ENCODE assay signal across 8 mouse cellular contexts in the genomic region with DNA sequence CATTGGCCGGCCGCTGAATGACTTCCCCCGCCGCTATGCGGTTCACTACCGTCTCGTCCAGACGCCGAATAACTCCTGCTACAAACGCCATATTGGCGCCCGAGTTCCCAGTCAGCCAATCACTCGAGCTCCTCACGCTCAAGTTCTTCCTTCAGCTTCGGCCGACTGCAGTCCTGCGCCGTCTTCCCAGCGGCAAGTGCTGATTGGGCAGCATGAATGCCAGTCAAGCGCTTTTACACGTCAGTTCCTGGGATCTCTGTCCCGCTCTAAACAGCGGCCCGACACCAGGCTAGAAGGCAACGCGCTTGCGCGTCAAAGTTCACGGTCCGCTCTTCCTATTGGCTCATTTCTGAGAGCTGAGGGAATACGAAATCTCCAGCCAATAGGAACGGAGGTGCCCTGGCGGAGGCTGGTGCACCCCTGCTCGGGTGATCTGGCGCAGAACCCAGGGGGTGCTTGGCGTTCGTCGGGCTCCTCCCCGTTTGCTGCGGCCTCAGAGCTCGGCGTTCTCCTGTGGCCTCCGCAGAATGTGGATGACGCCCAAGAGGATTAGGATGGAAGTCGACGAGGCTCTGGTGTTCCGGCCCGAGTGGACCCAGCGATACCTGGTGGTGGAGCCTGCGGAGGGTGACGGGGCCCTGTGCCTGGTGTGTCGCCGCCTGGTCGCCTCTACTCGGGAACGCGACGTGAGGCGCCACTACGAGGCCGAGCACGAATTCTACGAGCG. TPM values are rescaled to one million over a fixed set of nuclear protein-coding genes. Genes with fewer than 3 reads are reported as not detected.
DNase-seq lines count a peak whose midpoint lies in the region; ATAC-seq lines count a peak whose summit lies in the region.

Gene Mlh1, minus strand, starts transcription at position 358 of the 727 bp plus-strand sequence.
Gene Epm2aip1, plus strand, starts transcription at position 496 of the 727 bp plus-strand sequence.

- H3K27me3 ChIP-seq in heart, embryonic 10.5 days (ENCODE audit: insufficient read depth, poor library complexity, severe bottlenecking): no peaks in the 10 kb centered on the region
- H3K27me3 ChIP-seq in kidney, embryonic 15.5 days: no peaks in the 10 kb centered on the region

- H3K4me2 ChIP-seq in kidney, embryonic 15.5 days: peak within 1 kb of the TSS; percentile 66

- peak; percentile 96 for DNase-seq in B cell, adult 2 months
- peak; percentile 100 for DNase-seq in brain, adult 2 months (ENCODE audit: low read depth, low spot score)
- peak; percentile 100 for DNase-seq in heart, embryonic 10.5 days (ENCODE audit: low spot score)
- peak; percentile 99 for DNase-seq in liver
- DNase-seq in spleen, postnatal 4 days (ENCODE audit: low spot score in 2 of 2): peak; percentile 98 to 99

- H3K9ac ChIP-seq in kidney, embryonic 15.5 days: peak within 1 kb of the TSS; percentile 97

- peaks cover 43% of the 10 kb centered on the region for H3K4me1 ChIP-seq in heart, embryonic 10.5 days
- peaks cover 40% of the 10 kb centered on the region for H3K4me1 ChIP-seq in kidney, embryonic 15.5 days

- H3K9me3 ChIP-seq in heart, embryonic 10.5 days: no peaks in the 10 kb centered on the region
- H3K9me3 ChIP-seq in kidney, embryonic 15.5 days (replicated peaks): no peaks in the 10 kb centered on the region

- peak; percentile 92 for ATAC-seq in erythroblast, adult 5-6 weeks (replicated peaks; ENCODE audit: low FRiP score, poor library complexity, severe bottlenecking)
- peak; percentile 99 for ATAC-seq in kidney, embryonic 15.5 days (replicated peaks; ENCODE audit: low FRiP score)
- ATAC-seq in monocyte, adult 5-6 weeks (replicated peaks; ENCODE audit: insufficient number of reproducible peaks, low FRiP score, low TSS enrichment, poor library complexity, severe bottlenecking): peak; percentile 96

- peak within 1 kb of the TSS; percentile 81 for H3K4me3 ChIP-seq in heart, embryonic 10.5 days
- H3K4me3 ChIP-seq in kidney, embryonic 15.5 days (replicated peaks): peak within 1 kb of the TSS; percentile 90

- H3K36me3 ChIP-seq in heart, embryonic 10.5 days: peaks cover 20% of the 10 kb centered on the region
- H3K36me3 ChIP-seq in kidney, embryonic 15.5 days: peaks cover 27% of the 10 kb centered on the region

- peak within 1 kb of the TSS; percentile 97 for H3K27ac ChIP-seq in heart, embryonic 10.5 days
- H3K27ac ChIP-seq in kidney, embryonic 15.5 days: peak within 1 kb of the TSS; percentile 99

- under 1% methylated on average over 64 of the region's 64 CpGs for WGBS in heart, embryonic 10.5 days
- under 1% methylated on average over 64 of the region's 64 CpGs for WGBS in kidney, embryonic 15.5 days

RNA-seq across cellular contexts. Expression of gene Mlh1, which starts in this region (rescaled TPM):
- 7.9 and 23.6 TPM in 2 replicates for total RNA-seq in erythroblast, adult 5-6 weeks (2015; ENCODE audit: low replicate concordance)
- 11.8 and 18.4 TPM in 2 replicates for total RNA-seq in erythroblast, adult 5-6 weeks (2017; ENCODE audit: low replicate concordance)
- 51.7 and 52.6 TPM in 2 replicates for polyA plus RNA-seq in heart, embryonic 10.5 days (2016; fragmentation: Nextera tagmentation; extraction: Ambion mirVana)
- polyA plus RNA-seq in kidney, embryonic 15.5 days (2015; fragmentation: Nextera tagmentation; extraction: Ambion mirVana): 38.8 and 40.2 TPM in 2 replicates
- 19.3 to 59.3 TPM (median 34.8 TPM) in 3 replicates for total RNA-seq in monocyte, adult 5-6 weeks (2017)

RNA-seq across cellular contexts. Expression of gene Epm2aip1, which starts in this region (rescaled TPM):
- 12.3 and 13.6 TPM in 2 replicates for total RNA-seq in erythroblast, adult 5-6 weeks (2015; ENCODE audit: low replicate concordance)
- total RNA-seq in erythroblast, adult 5-6 weeks (2017; ENCODE audit: low replicate concordance): 15.4 and 21.2 TPM in 2 replicates
- polyA plus RNA-seq in heart, embryonic 10.5 days (2016; fragmentation: Nextera tagmentation; extraction: Ambion mirVana): 24.7 and 28.4 TPM in 2 replicates
- polyA plus RNA-seq in kidney, embryonic 15.5 days (2015; fragmentation: Nextera tagmentation; extraction: Ambion mirVana): 25.9 and 27.0 TPM in 2 replicates
- 12.3 to 26.9 TPM (median 13.0 TPM) in 3 replicates for total RNA-seq in monocyte, adult 5-6 weeks (2017)

Comparison
In these comparisons a context has a peak if more than half of its experiments do, and no peak if none do; other contexts are left out.
1. Peak in every context shown above with its lines: DNase-seq, ATAC-seq, H3K4me3 ChIP-seq and H3K27ac ChIP-seq.